Mouse (Mus musculus) embryonic fibroblast, embryonic 13.5 days (primary cell): ENCODE measurements at regions not wholly inside any gene's neighbourhood (a gene's known extent, or its start where the extent isn't known, plus 50 kb on each side); places are given as distances from the start of the nearest gene placed in this dataset.

Experiments
- H3K27ac ChIP-seq: 2 replicates; pipeline ENCODE4 v1.5.1; 2012; ENCODE audit warnings: low read length, control low read depth, inconsistent platforms; ENCODE audit not compliant: insufficient read depth
- H3K4me1 ChIP-seq: 2 replicates; pipeline ENCODE4 v1.6.1; 2011; ENCODE audit warnings: low read length; ENCODE audit not compliant: control insufficient read depth, insufficient read depth
- H3K4me3 ChIP-seq: 2 replicates; pipeline ENCODE4 v1.5.1; 2011; ENCODE audit warnings: mild to moderate bottlenecking, control low read depth, low read length; ENCODE audit not compliant: insufficient read depth
- CTCF ChIP-seq: IDR thresholded peaks from 2 replicates; pipeline ENCODE4 v1.5.1; 2011; ENCODE audit warnings: mild to moderate bottlenecking, control low read depth, low read length, moderate library complexity, borderline replicate concordance; ENCODE audit not compliant: insufficient read depth
- POLR2A ChIP-seq: IDR thresholded peaks from 2 replicates; pipeline ENCODE4 v1.6.1; 2011; ENCODE audit warnings: low read depth, mild to moderate bottlenecking, control low read depth, low read length, moderate library complexity

- Histone ChIP-seq H3K27ac (no peak overlapping the region), H3K4me1 (no peaks in the 10 kb centered on the region), H3K4me3 (no peak overlapping the region)
- TF ChIP-seq POLR2A (no peak), CTCF (no peak)
Observed at GRCm38 (mm10) chr3:136507070-136507469, 162.9 kb upstream of the Ppp3ca start.

GRCm38 (mm10) chr3:136494831-136495230 lies 169.0 kb upstream of the Bank1 start:
- Histone ChIP-seq H3K4me3 (no peak overlapping the region), H3K4me1 (no peaks in the 10 kb centered on the region), H3K27ac (no peak overlapping the region)
- no peak for TF ChIP-seq CTCF
- TF ChIP-seq POLR2A, result no peak

- no peak for TF ChIP-seq POLR2A
- no peak for TF ChIP-seq CTCF
- H3K27ac ChIP-seq, result no peak overlapping the region
Observed at GRCm38 (mm10) chr3:136491683-136492082, 165.8 kb upstream of the Bank1 start.

GRCm38 (mm10) chr3:136471693-136472092 lies 145.8 kb upstream of the Bank1 start:
- no peak overlapping the region for H3K27ac ChIP-seq
- no peak for TF ChIP-seq CTCF
- no peak for TF ChIP-seq POLR2A
- no peak overlapping the region for H3K4me3 ChIP-seq
- no peaks in the 10 kb centered on the region for H3K4me1 ChIP-seq

More at GRCm38 (mm10) chr3:136491683-136492082, 165.8 kb upstream of the Bank1 start:
- Histone ChIP-seq H3K4me1 (no peaks in the 10 kb centered on the region), H3K4me3 (no peak overlapping the region)

- TF ChIP-seq POLR2A, result no peak
- no peak for TF ChIP-seq CTCF
- no peak overlapping the region for H3K27ac ChIP-seq
- no peaks in the 10 kb centered on the region; the same call in 1 of the 2 replicates for H3K4me1 ChIP-seq
- H3K4me3 ChIP-seq, result no peak overlapping the region
Observed at GRCm38 (mm10) chr3:136462747-136463146, 136.9 kb upstream of the Bank1 start.

GRCm38 (mm10) chr3:136456471-136457117 lies 130.7 kb upstream of the Bank1 start:
- H3K27ac ChIP-seq, result no peak overlapping the region
- TF ChIP-seq CTCF (no peak), POLR2A (no peak)

GRCm38 (mm10) chr3:136455651-136456470 lies 130.0 kb upstream of the Bank1 start:
- H3K4me3 ChIP-seq, result no peak overlapping the region
- TF ChIP-seq CTCF (no peak), POLR2A (no peak)
- no peak overlapping the region for H3K27ac ChIP-seq
- H3K4me1 ChIP-seq, result peaks cover 3% of the 10 kb centered on the region

More at GRCm38 (mm10) chr3:136456471-136457117, 130.7 kb upstream of the Bank1 start:
- no peak overlapping the region for H3K4me3 ChIP-seq
- H3K4me1 ChIP-seq, result no peaks in the 10 kb centered on the region; the same call in none of the 2 replicates

- Histone ChIP-seq H3K4me3 (no peak overlapping the region), H3K27ac (no peak overlapping the region; the same call in 1 of the 2 replicates), H3K4me1 (peaks cover 3% of the 10 kb centered on the region)
- TF ChIP-seq CTCF, result no peak
- TF ChIP-seq POLR2A, result no peak
Observed at GRCm38 (mm10) chr3:136454967-136455366, 129.1 kb upstream of the Bank1 start.

GRCm38 (mm10) chr3:136450986-136451774 lies 125.3 kb upstream of the Bank1 start:
- TF ChIP-seq POLR2A (no peak), CTCF (no peak)
- peak overlapping the region; percentile 57 for H3K27ac ChIP-seq
- no peak overlapping the region for H3K4me3 ChIP-seq
- H3K4me1 ChIP-seq, result peaks cover 3% of the 10 kb centered on the region; the same call in 1 of the 2 replicates
